Mouse (Mus musculus) CH12.LX (cell line): ENCODE measurements at regions not wholly inside any gene's neighbourhood (a gene's known extent, or its start where the extent isn't known, plus 50 kb on each side); places are given as distances from the start of the nearest gene placed in this dataset.

Experiments
- DNase-seq: peaks from one replicate; pipeline ENCODE4 v3.0.0-alpha.2; 2013; ENCODE audit errors: extremely low read depth
- H3K27ac ChIP-seq: 2 replicates; pipeline ENCODE4 v1.5.1; 2012; ENCODE audit warnings: low read depth, mild to moderate bottlenecking, control low read depth, moderate library complexity; ENCODE audit not compliant: insufficient read depth
- H3K27me3 ChIP-seq: replicated peaks from 2 replicates; pipeline ENCODE3; 2012; ENCODE audit warnings: inconsistent platforms
- H3K36me3 ChIP-seq, 2 experiments: replicated peaks in 1 of 2; 2 replicates each; pipeline versions ENCODE3 to v1.6.1; 2012; ENCODE audit warnings: inconsistent platforms in 1 of 2, low read length in 1 of 2, mild to moderate bottlenecking in 1 of 2, mixed read lengths in 1 of 2, moderate library complexity in 1 of 2; ENCODE audit not compliant: control insufficient read depth in 1 of 2, insufficient read depth in 1 of 2
- H3K4me1 ChIP-seq, 2 experiments: 2 replicates each; pipeline ENCODE4 v1.6.1; 2012; ENCODE audit warnings: inconsistent platforms in 1 of 2, moderate library complexity in 1 of 2; ENCODE audit not compliant: insufficient read depth in 2 of 2, control insufficient read depth in 1 of 2
- H3K4me2 ChIP-seq: 2 replicates; pipeline ENCODE4 v1.6.1; 2012; ENCODE audit warnings: low read depth, mild to moderate bottlenecking, control low read depth; ENCODE audit not compliant: poor library complexity, insufficient read depth, severe bottlenecking
- H3K4me3 ChIP-seq, 3 experiments: fragments of 150-350 bp in 1 of 3; sonication (generic) in 1 of 3; replicated peaks in 1 of 3; 2 replicates each; pipeline versions ENCODE3 to v1.5.1; 2011 to 2012; ENCODE audit warnings: low read depth in 2 of 3, low read length in 2 of 3, mild to moderate bottlenecking in 2 of 3, moderate library complexity in 2 of 3, control low read depth in 1 of 3, improper control_type of control experiment in 1 of 3, inconsistent platforms in 1 of 3, mixed read lengths in 1 of 3; ENCODE audit not compliant: poor library complexity in 1 of 3
- H3K79me2 ChIP-seq: replicated peaks from 2 replicates; pipeline ENCODE4 v1.6.1; 2012; ENCODE audit warnings: mild to moderate bottlenecking, moderate library complexity; ENCODE audit not compliant: control insufficient read depth, poor library complexity, insufficient read depth, severe bottlenecking; ENCODE audit errors: extremely low read depth
- H3K9ac ChIP-seq: 2 replicates; pipeline ENCODE4 v1.6.1; 2012; ENCODE audit warnings: low read depth, mild to moderate bottlenecking, control low read depth, moderate library complexity; ENCODE audit not compliant: insufficient read depth
- H3K9me3 ChIP-seq: replicated peaks from 2 replicates; pipeline ENCODE3; 2012; ENCODE audit warnings: low read length, inconsistent platforms, mixed read lengths
- BHLHE40 ChIP-seq: IDR thresholded peaks from 2 replicates; pipeline ENCODE4 v1.6.1; 2011; ENCODE audit warnings: mild to moderate bottlenecking, low read depth, low read length, improper control_type of control experiment
- E2F4 ChIP-seq: IDR thresholded peaks from 2 replicates; pipeline ENCODE4 v1.6.1; 2011; ENCODE audit warnings: low read depth, low read length, improper control_type of control experiment; ENCODE audit not compliant: insufficient replicate concordance
- EP300 ChIP-seq: IDR thresholded peaks from 2 replicates; pipeline ENCODE4 v1.6.1; 2011; ENCODE audit warnings: low read length, improper control_type of control experiment
- ETS1 ChIP-seq: conservative IDR thresholded peaks from 2 replicates; pipeline ENCODE4 v1.6.1; 2012; ENCODE audit warnings: low read depth, mild to moderate bottlenecking, inconsistent platforms, low read length, improper control_type of control experiment, moderate library complexity
- GABPA ChIP-seq: IDR thresholded peaks from 2 replicates; pipeline ENCODE4 v1.6.1; 2012; ENCODE audit warnings: low read depth, low read length, improper control_type of control experiment, inconsistent platforms; ENCODE audit not compliant: insufficient replicate concordance
- IRF4 ChIP-seq: IDR thresholded peaks from 2 replicates; pipeline ENCODE4 v1.6.1; 2014; ENCODE audit warnings: low read depth, mild to moderate bottlenecking, inconsistent platforms, low read length, improper control_type of control experiment
- MAFK ChIP-seq: IDR thresholded peaks from 2 replicates; pipeline ENCODE4 v1.6.1; 2011; ENCODE audit warnings: low read length, improper control_type of control experiment; ENCODE audit not compliant: insufficient replicate concordance
- MAX ChIP-seq: IDR thresholded peaks from 2 replicates; pipeline ENCODE4 v1.6.1; 2011; ENCODE audit warnings: low read length, improper control_type of control experiment
- MAZ ChIP-seq: IDR thresholded peaks from 2 replicates; pipeline ENCODE4 v1.6.1; 2012; ENCODE audit warnings: low read depth, mild to moderate bottlenecking, inconsistent platforms, low read length, improper control_type of control experiment, moderate library complexity
- MXI1 ChIP-seq: IDR thresholded peaks from 2 replicates; pipeline ENCODE4 v1.6.1; 2011; ENCODE audit warnings: mild to moderate bottlenecking, low read depth, low read length, improper control_type of control experiment
- MYC ChIP-seq: IDR thresholded peaks from 2 replicates; pipeline ENCODE4 v1.6.1; 2011; ENCODE audit warnings: low read depth, mild to moderate bottlenecking, improper control_type of control experiment, low read length
- PAX5 ChIP-seq: IDR thresholded peaks from 2 replicates; pipeline ENCODE4 v1.6.1; 2012; ENCODE audit warnings: low read length, inconsistent platforms, mixed read lengths
- RAD21 ChIP-seq: IDR thresholded peaks from 2 replicates; pipeline ENCODE4 v1.6.1; 2011; ENCODE audit warnings: low read depth, mild to moderate bottlenecking, low read length, improper control_type of control experiment, moderate library complexity
- TCF12 ChIP-seq: IDR thresholded peaks from 2 replicates; pipeline ENCODE4 v1.6.1; 2014; ENCODE audit warnings: low read depth, mild to moderate bottlenecking, inconsistent platforms, low read length, improper control_type of control experiment
- UBTF ChIP-seq: IDR thresholded peaks from 2 replicates; pipeline ENCODE4 v1.6.1; 2012; ENCODE audit warnings: low read depth, mild to moderate bottlenecking, inconsistent platforms, low read length, improper control_type of control experiment, moderate library complexity
- USF1 ChIP-seq: IDR thresholded peaks from 2 replicates; pipeline ENCODE4 v1.6.1; 2014; ENCODE audit warnings: low read depth, mild to moderate bottlenecking, inconsistent platforms, low read length, improper control_type of control experiment
- ZKSCAN1 ChIP-seq: IDR thresholded peaks from 2 replicates; pipeline ENCODE4 v1.6.1; 2012; ENCODE audit warnings: low read depth, inconsistent platforms, low read length, improper control_type of control experiment, borderline replicate concordance
- ZNF384 ChIP-seq: IDR thresholded peaks from 2 replicates; pipeline ENCODE4 v1.6.1; 2012; ENCODE audit warnings: low read depth, low read length, improper control_type of control experiment, inconsistent platforms
- dilution Hi-C: fragments of 300-500 bp; cut with MboI; formaldehyde crosslinking; loops from 2 replicates; pipeline ENCODE4 v1.14.3; 2020; ENCODE audit warnings: low sequenced_read_pairs; ENCODE audit not compliant: extremely low pct_unique_long_range_greater_than_20kb, extremely low pct_ligation_motif_present
- in situ Hi-C: fragments of 300-500 bp; cut with MboI; formaldehyde crosslinking; loops from 3 replicates; pipeline ENCODE4 v1.14.3; 2019; ENCODE audit warnings: low sequenced_read_pairs, low pct_ligation_motif_present, low pct_unique_long_range_greater_than_20kb, mixed read lengths

GRCm38 (mm10) chr16:7795561-7795960 is 629.4 kb downstream of the Tmem114 start:
- H3K27ac ChIP-seq: no peak overlapping the region

DNA sequence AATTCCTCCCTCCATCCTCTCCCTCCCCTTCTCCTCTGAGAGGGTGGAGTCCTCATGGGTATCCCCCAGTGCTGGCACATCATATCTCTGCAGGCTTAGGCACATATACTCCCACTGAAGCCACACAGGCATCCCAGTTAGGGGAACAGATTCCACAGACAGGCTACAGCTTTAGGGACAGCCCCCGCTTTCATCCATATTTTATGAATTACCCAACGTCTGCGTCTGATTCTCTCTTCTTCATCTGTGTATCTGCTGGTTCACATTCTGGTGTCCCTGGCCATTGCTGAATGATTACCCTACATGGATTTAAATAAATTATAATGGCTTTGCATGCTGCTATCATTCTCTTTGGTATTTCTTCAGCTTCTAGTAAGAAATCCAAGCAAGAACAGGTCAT is 632.4 kb downstream of the Tmem114 start:
- Histone ChIP-seq H3K27me3 (no peaks in the 10 kb centered on the region), H3K4me3 (no peak overlapping the region), H3K4me2 (no peak overlapping the region), H3K9ac (no peak overlapping the region), H3K4me1 (no peaks in the 10 kb centered on the region), H3K27ac (no peak overlapping the region), H3K36me3 (no peaks in the 10 kb centered on the region), H3K79me2 (no peaks in the 10 kb centered on the region), H3K9me3 (peaks cover 68% of the 10 kb centered on the region)
- TF ChIP-seq E2F4 (no peak), PAX5 (no peak), BHLHE40 (no peak), RAD21 (no peak), ZNF384 (no peak), MXI1 (no peak), ZKSCAN1 (no peak), MYC (no peak), MAX (no peak), GABPA (no peak), ETS1 (no peak)
- dilution Hi-C loops: no loop called here
- no peak for DNase-seq
- in situ Hi-C loops: no loop called here

More at GRCm38 (mm10) chr16:7795561-7795960, 629.4 kb downstream of the Tmem114 start:
- dilution Hi-C loops (no loop called here), in situ Hi-C loops (no loop called here)
- no peak for DNase-seq
- Histone ChIP-seq H3K4me3 (no peak overlapping the region), H3K9me3 (peaks cover 67% of the 10 kb centered on the region), H3K79me2 (no peaks in the 10 kb centered on the region), H3K27me3 (no peaks in the 10 kb centered on the region), H3K9ac (no peak overlapping the region), H3K4me1 (no peaks in the 10 kb centered on the region), H3K36me3 (no peaks in the 10 kb centered on the region), H3K4me2 (no peak overlapping the region)
- no peak for TF ChIP-seq TCF12
- TF ChIP-seq ZNF384: no peak
- no peak for TF ChIP-seq UBTF
- no peak for TF ChIP-seq EP300
- no peak for TF ChIP-seq PAX5
- TF ChIP-seq MAFK: no peak
- TF ChIP-seq USF1: no peak
- no peak for TF ChIP-seq MXI1
- TF ChIP-seq MAZ: no peak
- no peak for TF ChIP-seq IRF4
